Mouse (Mus musculus) intestine, embryonic 15.5 days (tissue): Measurements from ENCODE around the gene Clstn2. TPM values are rescaled to one million over a fixed set of nuclear protein-coding genes. Genes with fewer than 3 reads are reported as not detected.

Source experiments
- ATAC-seq: fragments of 200-750 bp; cut with Nextera tagmentation; 2 replicates; pipeline ENCODE4 v1.8.0; 2017; ENCODE audit warnings: moderate TSS enrichment, moderate library complexity
- H3K27ac ChIP-seq: fragments of 300-500 bp; sonication (generic); 2 replicates; pipeline ENCODE4 v1.5.1; 2015; ENCODE audit warnings: mild to moderate bottlenecking, inconsistent platforms
- H3K27me3 ChIP-seq: fragments of 300-500 bp; sonication (generic); replicated peaks from 2 replicates; pipeline ENCODE4 v1.6.1; 2015; ENCODE audit warnings: inconsistent platforms
- H3K36me3 ChIP-seq: fragments of 300-500 bp; sonication (generic); 2 replicates; pipeline ENCODE4 v1.6.1; 2015; ENCODE audit warnings: inconsistent platforms
- H3K4me1 ChIP-seq: fragments of 300-500 bp; sonication (generic); replicated peaks from 2 replicates; pipeline ENCODE4 v1.6.1; 2015; ENCODE audit warnings: inconsistent platforms
- H3K4me2 ChIP-seq: fragments of 300-500 bp; sonication (generic); replicated peaks from 2 replicates; pipeline ENCODE4 v1.6.1; 2015; ENCODE audit warnings: mild to moderate bottlenecking, inconsistent platforms
- H3K4me3 ChIP-seq: fragments of 300-500 bp; sonication (generic); replicated peaks from 2 replicates; pipeline ENCODE4 v1.5.1; 2015; ENCODE audit warnings: inconsistent platforms
- H3K9ac ChIP-seq: fragments of 300-500 bp; sonication (generic); 2 replicates; pipeline ENCODE4 v1.6.1; 2015; ENCODE audit warnings: inconsistent platforms
- H3K9me3 ChIP-seq: fragments of 300-500 bp; sonication (generic); 2 replicates; pipeline ENCODE4 v1.6.1; 2016; ENCODE audit warnings: inconsistent platforms
- WGBS: fragments of 180-500 bp; shearing (Covaris S2); methylation state at CpG from one replicate; pipeline ENCODE4 v1.1.7; 2015; 5-methylcytosine and 5-hydroxymethylcytosine counted together
- polyA plus RNA-seq: library from polyadenylated mRNA; unstranded; fragments of >200 nt; fragmentation: Nextera tagmentation; extraction: Ambion mirVana; gene quantifications from 2 replicates; pipeline ENCODE4 v1.2.1, GENCODE M21; 2015

Gene Clstn2
- polyA plus RNA-seq, 1 experiment from 2014 or later = 0.74 TPM

DNA sequence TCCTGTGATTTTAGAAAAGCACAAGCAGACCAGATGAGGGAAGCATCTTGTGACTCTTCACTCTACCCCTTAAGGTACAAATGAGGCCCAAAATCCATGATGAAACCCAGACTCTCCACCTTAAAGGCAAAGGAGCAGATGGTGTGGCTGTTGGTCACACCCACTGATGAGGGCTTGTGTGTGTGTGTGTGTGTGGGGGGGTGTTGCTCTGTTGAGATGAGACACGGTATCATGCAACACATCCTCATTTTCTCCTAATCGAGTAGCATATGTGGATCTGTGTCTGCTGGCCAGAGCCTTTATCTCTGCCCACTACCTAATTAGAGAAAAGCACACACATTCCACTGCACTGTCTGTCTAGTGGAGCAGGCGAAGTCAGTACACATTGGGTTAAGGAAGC is 387.2 kb downstream of the Clstn2 start:
- Histone ChIP-seq H3K4me1 (no peaks in the 10 kb centered on the region), H3K36me3 (no peaks in the 10 kb centered on the region), H3K9ac (no peak overlapping the region), H3K27me3 (no peaks in the 10 kb centered on the region), H3K9me3 (no peaks in the 10 kb centered on the region), H3K27ac (no peak overlapping the region), H3K4me2 (no peak overlapping the region), H3K4me3 (no peak overlapping the region)
- no peak for ATAC-seq
- 78% methylated on average over 3 of the region's 3 CpGs for WGBS

DNA sequence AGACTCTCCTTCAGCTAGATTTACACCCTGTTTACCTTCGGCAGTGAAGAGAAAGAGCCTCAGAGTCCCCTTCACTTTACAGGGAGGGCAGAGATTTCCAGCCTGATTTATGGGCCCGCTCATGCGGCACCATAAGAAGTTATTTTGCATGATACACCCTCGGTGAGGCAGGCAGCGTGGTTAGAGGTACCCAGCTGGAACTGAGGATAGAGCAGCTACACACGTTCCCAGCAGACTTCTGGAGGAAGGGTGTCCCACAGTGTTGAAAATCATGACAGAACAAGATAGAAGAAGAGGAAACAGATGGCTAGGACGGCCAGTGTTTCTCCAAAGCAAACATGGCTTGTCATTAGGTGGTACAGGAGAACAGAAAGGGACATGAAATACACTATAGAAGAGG is 390.6 kb downstream of the Clstn2 start:
- no peaks in the 10 kb centered on the region for H3K27me3 ChIP-seq
- H3K4me2 ChIP-seq = no peak overlapping the region
- no peak for ATAC-seq

DNA sequence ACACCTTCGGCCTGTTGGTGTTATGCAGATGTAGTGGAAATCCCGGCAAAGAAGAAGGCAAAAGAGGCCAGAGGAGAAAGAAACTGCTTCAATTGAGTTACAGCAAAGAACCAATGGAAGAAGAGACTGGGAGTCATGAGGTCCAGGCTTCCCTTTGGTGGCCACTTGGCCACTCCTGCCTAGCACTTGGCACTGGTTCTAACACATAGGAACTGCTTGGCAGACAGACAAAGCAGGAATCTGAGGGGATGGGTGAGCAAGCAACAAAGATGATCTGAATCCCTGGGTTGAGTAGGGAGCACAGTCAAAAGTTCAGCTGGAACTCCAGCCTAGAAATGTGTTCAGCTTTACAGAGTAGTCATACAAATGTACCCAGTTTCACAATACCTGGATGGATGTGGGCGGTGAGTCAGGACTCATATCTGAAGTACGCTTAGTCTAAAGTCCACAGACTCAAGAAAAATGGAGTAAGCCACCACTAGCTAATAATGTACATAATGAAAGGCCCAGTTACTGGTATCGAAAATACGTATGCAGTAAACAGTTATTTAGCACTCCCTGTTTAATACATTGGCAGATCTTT is 392.9 kb downstream of the Clstn2 start:
- H3K4me1 ChIP-seq = no peaks in the 10 kb centered on the region
- H3K27me3 ChIP-seq = no peaks in the 10 kb centered on the region
- WGBS = 85% methylated on average over 6 of the region's 6 CpGs
- H3K9me3 ChIP-seq = no peaks in the 10 kb centered on the region
- no peak overlapping the region for H3K4me2 ChIP-seq
- no peak overlapping the region for H3K4me3 ChIP-seq
- peak; percentile 55 for ATAC-seq
- H3K36me3 ChIP-seq = no peaks in the 10 kb centered on the region
- no peak overlapping the region for H3K9ac ChIP-seq
- H3K27ac ChIP-seq = no peak overlapping the region

More for the DNA sequence above, 390.6 kb downstream of the Clstn2 start:
- H3K36me3 ChIP-seq = no peaks in the 10 kb centered on the region
- 48% methylated on average over 7 of the region's 7 CpGs for WGBS
- H3K9ac ChIP-seq = no peak overlapping the region
- H3K4me1 ChIP-seq = no peaks in the 10 kb centered on the region
- no peak overlapping the region for H3K4me3 ChIP-seq
- H3K27ac ChIP-seq = no peak overlapping the region
- no peaks in the 10 kb centered on the region for H3K9me3 ChIP-seq

DNA sequence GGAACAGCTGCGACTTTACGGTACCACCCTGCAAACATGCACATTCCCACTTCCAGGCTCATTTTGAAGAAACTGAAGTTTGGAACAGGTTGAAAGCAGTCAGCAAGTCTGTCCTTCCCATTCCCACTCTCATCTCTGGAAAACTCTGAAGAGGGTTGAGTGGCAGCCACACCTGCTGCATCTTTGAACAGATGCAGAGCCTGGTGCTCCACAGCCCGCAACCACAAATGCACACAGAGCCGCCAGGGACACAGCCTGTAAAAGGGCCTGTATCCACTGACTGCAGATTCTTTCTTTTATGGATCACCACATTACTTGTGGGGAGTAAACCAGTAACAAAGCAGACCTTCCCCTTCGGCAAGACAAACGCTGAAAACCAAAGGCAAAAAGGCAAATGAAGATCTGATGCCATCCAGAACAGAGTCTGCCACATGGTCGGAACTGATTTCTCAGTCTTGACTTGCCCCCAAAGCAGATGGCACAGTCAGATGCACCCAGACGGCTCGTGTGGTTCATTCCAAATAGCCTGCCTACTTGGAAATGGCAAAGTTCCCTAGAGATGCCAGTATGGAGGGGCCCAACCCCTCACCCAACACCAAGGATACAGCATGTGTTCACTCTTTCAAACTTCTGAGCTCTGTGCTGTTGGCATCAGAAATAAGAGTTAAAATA is 394.2 kb downstream of the Clstn2 start:
- H3K9me3 ChIP-seq = no peaks in the 10 kb centered on the region
- H3K9ac ChIP-seq = no peak overlapping the region
- 93% methylated on average over 9 of the region's 9 CpGs for WGBS

DNA sequence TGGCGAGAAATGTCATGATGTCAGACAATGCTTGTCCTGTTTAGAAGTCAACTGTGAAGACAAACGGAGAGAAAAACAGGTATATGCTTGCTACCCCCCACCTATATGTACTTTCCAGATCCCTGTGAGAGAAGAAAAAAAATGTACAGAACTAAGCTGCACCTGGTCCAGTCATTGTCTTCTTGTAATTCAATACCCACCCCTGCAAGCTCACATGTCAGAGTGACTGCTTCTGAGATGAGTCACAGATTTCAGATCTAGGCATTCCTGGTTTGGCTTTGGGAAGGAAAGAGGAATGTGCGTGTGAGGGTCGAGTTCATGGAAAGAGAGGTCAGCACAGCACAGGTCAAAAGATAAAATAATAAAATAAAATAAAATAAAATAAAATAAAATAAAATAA is 397.6 kb downstream of the Clstn2 start:
- Histone ChIP-seq H3K36me3 (no peaks in the 10 kb centered on the region), H3K27ac (no peak overlapping the region), H3K9me3 (no peaks in the 10 kb centered on the region), H3K9ac (no peak overlapping the region), H3K4me1 (no peaks in the 10 kb centered on the region), H3K27me3 (no peaks in the 10 kb centered on the region), H3K4me2 (no peak overlapping the region), H3K4me3 (no peak overlapping the region)
- ATAC-seq = no peak
- WGBS = 67% methylated on average over 4 of the region's 4 CpGs

More for the DNA sequence above, 394.2 kb downstream of the Clstn2 start:
- H3K27me3 ChIP-seq = no peaks in the 10 kb centered on the region
- H3K27ac ChIP-seq = no peak overlapping the region
- H3K4me3 ChIP-seq = no peak overlapping the region
- no peaks in the 10 kb centered on the region for H3K36me3 ChIP-seq
- no peak overlapping the region for H3K4me2 ChIP-seq
- H3K4me1 ChIP-seq = no peaks in the 10 kb centered on the region
- ATAC-seq = no peak

DNA sequence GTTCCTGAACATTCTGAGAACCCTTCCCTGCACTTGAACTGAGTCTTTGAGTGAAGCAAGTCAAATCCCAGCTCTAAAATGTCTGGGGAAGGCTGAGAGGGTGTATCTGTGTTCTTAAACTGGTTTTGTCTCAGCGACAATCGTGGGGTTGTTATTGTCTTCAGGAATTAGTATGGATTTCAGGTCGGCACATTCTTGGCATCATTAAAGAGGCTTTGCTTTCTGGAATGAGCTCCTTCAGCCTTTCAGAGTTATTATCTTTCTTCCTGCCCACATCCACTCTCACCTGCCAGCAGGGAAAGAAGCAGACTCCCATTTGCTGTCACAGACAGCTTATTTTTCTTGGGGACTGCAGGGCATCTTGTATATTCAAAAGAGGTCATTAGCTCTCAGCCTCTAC is 398.1 kb downstream of the Clstn2 start:
- Histone ChIP-seq H3K4me1 (no peaks in the 10 kb centered on the region), H3K4me3 (no peak overlapping the region), H3K9me3 (no peaks in the 10 kb centered on the region), H3K27ac (no peak overlapping the region), H3K27me3 (no peaks in the 10 kb centered on the region), H3K9ac (no peak overlapping the region), H3K36me3 (no peaks in the 10 kb centered on the region), H3K4me2 (no peak overlapping the region)
- no peak for ATAC-seq
- WGBS = 77% methylated on average over 3 of the region's 3 CpGs

DNA sequence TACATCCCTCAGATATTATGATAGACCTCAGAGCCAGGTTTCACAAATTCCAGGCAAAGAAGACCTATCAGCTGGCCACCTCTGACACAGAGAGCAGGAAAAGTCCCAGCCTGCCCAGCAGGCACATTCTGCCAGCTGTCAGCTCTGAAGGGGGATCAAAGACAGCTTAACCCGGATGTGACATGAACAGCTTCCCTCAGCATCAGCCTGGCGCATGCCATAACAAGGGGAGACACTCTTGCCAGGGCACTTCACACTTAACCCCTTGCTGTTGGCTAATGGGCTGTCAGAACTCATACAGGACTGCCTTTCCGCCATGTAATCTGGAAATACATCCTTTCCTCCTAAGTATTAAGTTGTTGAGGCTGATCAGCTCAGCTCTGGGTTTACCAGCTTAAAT is 403.8 kb downstream of the Clstn2 start:
- ATAC-seq = no peak
- Histone ChIP-seq H3K27ac (no peak overlapping the region), H3K4me1 (no peaks in the 10 kb centered on the region), H3K36me3 (no peaks in the 10 kb centered on the region), H3K27me3 (no peaks in the 10 kb centered on the region), H3K4me3 (no peak overlapping the region), H3K9ac (no peak overlapping the region), H3K4me2 (no peak overlapping the region), H3K9me3 (no peaks in the 10 kb centered on the region)
- 70% methylated on average over 3 of the region's 3 CpGs for WGBS

DNA sequence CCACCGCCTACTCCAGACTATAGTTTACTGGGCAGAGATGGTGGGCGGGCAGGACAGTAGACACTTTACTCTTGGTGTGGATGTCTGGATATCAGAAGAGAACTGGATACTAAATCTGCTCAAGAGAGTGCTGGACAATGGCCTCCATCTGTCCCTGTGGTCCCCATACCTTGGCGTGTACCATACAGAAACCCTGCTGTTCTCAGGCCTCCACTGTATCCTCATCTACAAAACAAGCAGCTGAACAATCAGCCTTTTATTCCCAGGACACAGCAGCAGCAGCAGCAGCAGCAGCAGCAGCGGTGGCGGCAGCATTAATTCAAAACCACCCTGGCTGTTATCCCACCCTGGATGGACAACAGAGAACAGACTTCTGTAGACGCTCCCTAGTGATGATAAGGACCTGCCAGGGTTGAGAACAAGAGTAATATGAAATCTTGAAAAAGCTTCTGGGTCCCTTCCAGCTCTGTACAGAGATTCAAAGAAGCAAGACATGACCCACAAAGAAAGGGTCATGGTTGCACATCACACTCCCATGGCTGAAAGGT is 404.5 kb downstream of the Clstn2 start:
- no peak overlapping the region for H3K4me2 ChIP-seq
- H3K4me1 ChIP-seq = no peaks in the 10 kb centered on the region
- no peaks in the 10 kb centered on the region for H3K36me3 ChIP-seq
- ATAC-seq = no peak
- no peaks in the 10 kb centered on the region for H3K27me3 ChIP-seq
- no peak overlapping the region for H3K9ac ChIP-seq
- no peak overlapping the region for H3K27ac ChIP-seq
- no peaks in the 10 kb centered on the region for H3K9me3 ChIP-seq
- no peak overlapping the region for H3K4me3 ChIP-seq
- 71% methylated on average over 6 of the region's 6 CpGs for whole genome bisulfite sequencing

DNA sequence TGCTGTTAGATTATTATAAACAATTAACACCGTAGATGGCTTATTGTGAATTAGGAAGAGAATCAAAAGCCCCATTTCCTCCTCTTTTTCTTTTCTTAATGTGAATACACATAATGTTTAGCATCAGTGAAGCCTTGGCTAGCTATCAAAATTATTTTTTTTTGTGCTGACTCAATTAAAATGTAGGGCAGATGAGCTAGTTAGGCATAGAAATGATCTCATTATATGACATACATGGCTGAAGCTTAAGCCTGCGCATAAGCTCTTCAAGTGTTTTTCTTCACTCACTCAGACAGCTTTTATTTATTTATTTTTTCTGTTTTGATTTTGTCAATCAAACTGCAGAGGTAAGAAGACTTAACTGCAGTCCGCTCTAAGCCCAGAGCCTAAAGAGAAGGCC is 405.1 kb downstream of the Clstn2 start:
- no peak overlapping the region for H3K9ac ChIP-seq
- no peak overlapping the region for H3K4me3 ChIP-seq
- WGBS = 86% methylated on average over 3 of the region's 3 CpGs
- no peak overlapping the region for H3K27ac ChIP-seq
- H3K36me3 ChIP-seq = no peaks in the 10 kb centered on the region
- ATAC-seq = no peak
- no peaks in the 10 kb centered on the region for H3K9me3 ChIP-seq
- no peak overlapping the region for H3K4me2 ChIP-seq
- H3K4me1 ChIP-seq = no peaks in the 10 kb centered on the region
- no peaks in the 10 kb centered on the region for H3K27me3 ChIP-seq

DNA sequence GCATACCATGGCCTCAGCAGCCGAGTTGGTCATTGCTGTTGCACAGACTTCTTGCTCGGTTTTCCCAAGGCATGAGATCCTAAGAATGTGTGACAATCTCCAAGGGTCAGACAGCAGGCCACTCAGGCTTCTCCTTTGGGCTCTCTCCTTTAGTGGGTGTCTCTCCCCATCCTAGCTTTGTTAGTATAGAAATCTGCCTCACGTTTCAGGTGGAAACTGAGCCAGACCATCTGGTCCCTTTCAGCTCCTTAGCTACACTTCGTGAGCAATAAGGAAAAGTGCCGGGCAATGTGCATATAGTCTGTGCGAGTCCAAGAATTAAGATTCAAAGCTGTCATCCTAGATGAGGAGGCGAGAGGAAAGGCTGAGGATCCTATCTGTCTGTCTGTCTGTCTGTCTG is 422.4 kb downstream of the Clstn2 start:
- 75% methylated on average over 7 of the region's 7 CpGs for WGBS
- Histone ChIP-seq H3K27ac (no peak overlapping the region), H3K4me3 (no peak overlapping the region), H3K9me3 (no peaks in the 10 kb centered on the region), H3K9ac (no peak overlapping the region), H3K27me3 (no peaks in the 10 kb centered on the region), H3K4me2 (no peak overlapping the region), H3K4me1 (no peaks in the 10 kb centered on the region), H3K36me3 (no peaks in the 10 kb centered on the region)
- ATAC-seq = no peak

DNA sequence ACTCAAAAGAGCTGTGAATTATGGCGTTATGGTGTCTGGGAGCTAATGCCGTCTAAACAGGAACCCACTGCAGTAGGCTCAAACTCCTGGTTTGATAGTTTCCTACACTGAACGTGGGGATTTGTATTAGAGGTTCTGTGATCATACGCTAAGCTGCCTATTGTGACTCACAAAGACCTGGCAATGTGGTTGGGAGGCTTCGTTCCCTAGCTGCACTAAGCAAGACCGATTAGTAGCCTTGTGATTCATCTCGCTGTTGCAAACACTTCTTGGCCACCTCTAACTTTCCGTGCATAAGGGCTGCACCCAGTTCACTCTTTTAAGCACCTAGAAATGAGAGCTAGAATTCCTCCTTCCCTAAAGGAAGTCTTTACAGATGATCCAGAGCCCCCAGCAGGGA is 429.3 kb downstream of the Clstn2 start:
- Histone ChIP-seq H3K4me2 (no peak overlapping the region), H3K9me3 (no peaks in the 10 kb centered on the region), H3K4me1 (no peaks in the 10 kb centered on the region), H3K27me3 (no peaks in the 10 kb centered on the region), H3K9ac (no peak overlapping the region), H3K4me3 (no peak overlapping the region), H3K27ac (no peak overlapping the region), H3K36me3 (no peaks in the 10 kb centered on the region)
- WGBS = 80% methylated on average over 8 of the region's 8 CpGs
- ATAC-seq = no peak

DNA sequence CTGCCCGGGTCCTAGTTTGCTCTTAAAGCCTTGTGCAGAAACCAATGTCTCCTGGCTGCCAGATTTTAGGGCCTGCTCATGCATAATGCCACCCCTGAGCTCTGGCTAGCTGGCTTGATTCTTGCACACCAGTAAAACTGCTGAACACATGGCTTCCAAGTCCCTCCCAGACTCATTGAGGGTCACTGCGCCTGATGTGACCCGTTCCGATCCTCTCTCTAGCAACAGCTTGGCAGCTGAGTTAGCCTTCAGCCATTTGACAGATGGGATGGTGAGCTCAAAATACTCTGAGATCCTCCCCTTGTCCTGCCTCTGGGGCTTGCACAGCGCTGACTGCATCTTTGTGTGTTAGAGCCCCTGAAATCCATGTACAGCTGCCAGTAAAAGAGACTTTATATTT is 430.5 kb downstream of the Clstn2 start:
- H3K27me3 ChIP-seq = no peaks in the 10 kb centered on the region
- no peaks in the 10 kb centered on the region for H3K9me3 ChIP-seq
- H3K27ac ChIP-seq = no peak overlapping the region
- no peaks in the 10 kb centered on the region for H3K36me3 ChIP-seq
- 69% methylated on average over 5 of the region's 5 CpGs for WGBS
- no peak overlapping the region for H3K9ac ChIP-seq
- ATAC-seq = no peak
- no peak overlapping the region for H3K4me2 ChIP-seq
- no peaks in the 10 kb centered on the region for H3K4me1 ChIP-seq
- no peak overlapping the region for H3K4me3 ChIP-seq

DNA sequence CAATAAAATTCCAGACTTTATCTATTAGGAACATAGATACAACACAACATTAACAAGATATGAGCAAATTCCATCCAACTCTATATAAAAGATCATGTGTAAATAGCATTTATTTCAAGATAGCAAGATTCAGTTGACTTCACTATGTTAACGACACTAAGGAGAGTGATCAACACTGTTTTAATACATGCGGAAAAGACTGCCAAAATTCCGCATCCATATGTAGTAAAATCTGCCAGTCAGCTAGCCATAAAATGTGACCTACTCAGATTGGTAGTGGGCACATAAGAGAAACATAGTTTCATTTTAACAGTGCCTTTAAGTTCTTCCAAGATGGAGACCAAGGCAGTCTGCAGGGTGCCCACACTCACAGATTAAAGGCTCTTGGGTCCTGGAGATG is 434.0 kb downstream of the Clstn2 start:
- 90% methylated on average over 3 of the region's 3 CpGs for WGBS
- Histone ChIP-seq H3K4me3 (no peak overlapping the region), H3K9ac (no peak overlapping the region), H3K4me1 (no peaks in the 10 kb centered on the region), H3K36me3 (no peaks in the 10 kb centered on the region), H3K27ac (no peak overlapping the region), H3K27me3 (no peaks in the 10 kb centered on the region), H3K9me3 (no peaks in the 10 kb centered on the region), H3K4me2 (no peak overlapping the region)
- no peak for ATAC-seq
